Mouse (Mus musculus): Measurements from ENCODE around the gene Tarsl2.

The Tarsl2 gene

GRCm38 (mm10) chr7:65644643-65645351 lies at the start of gene Tarsl2:
Gene Tarsl2 (plus strand): TSS chr7:65644898.
- in situ Hi-C loops (cut with MseI, MboI): loop anchor here (25.0 kb wide), 1 partner anchor 332 kb away; no protein-coding TSS in a partner anchor

- in situ Hi-C loops (cut with MseI, MboI): no loop called here
Observed at GRCm38 (mm10) chr7:65606124-65606523, 38.6 kb upstream of the Tarsl2 start.

- in situ Hi-C loops (cut with MseI, MboI): no loop called here
Observed at GRCm38 (mm10) chr7:65607003-65607402, 37.7 kb upstream of the Tarsl2 start.

GRCm38 (mm10) chr7:65610171-65610570 lies 34.5 kb upstream of the Tarsl2 start:
- in situ Hi-C loops (cut with MseI, MboI): no loop called here

- in situ Hi-C loops (cut with MseI, MboI): no loop called here
Observed at GRCm38 (mm10) chr7:65610673-65611072, 34.0 kb upstream of the Tarsl2 start.

- in situ Hi-C loops (cut with MseI, MboI): no loop called here
Observed at GRCm38 (mm10) chr7:65611298-65611697, 33.4 kb upstream of the Tarsl2 start.

- in situ Hi-C loops (cut with MseI, MboI): no loop called here
Observed at GRCm38 (mm10) chr7:65613723-65614122, 31.0 kb upstream of the Tarsl2 start.

GRCm38 (mm10) chr7:65618751-65619150 lies 25.9 kb upstream of the Tarsl2 start:
- in situ Hi-C loops (cut with MseI, MboI): no loop called here

- in situ Hi-C loops (cut with MseI, MboI): no loop called here
Observed at GRCm38 (mm10) chr7:65620746-65621145, 24.0 kb upstream of the Tarsl2 start.

GRCm38 (mm10) chr7:65623330-65623729 lies 21.4 kb upstream of the Tarsl2 start:
- in situ Hi-C loops (cut with MseI, MboI): no loop called here

- in situ Hi-C loops (cut with MseI, MboI): loop anchor here (25.0 kb wide), 1 partner anchor 313 kb away; no protein-coding TSS in a partner anchor
Observed at GRCm38 (mm10) chr7:65625528-65625927, 19.2 kb upstream of the Tarsl2 start.

- in situ Hi-C loops (cut with MseI, MboI): loop anchor here (10.0 to 25.0 kb wide), 2 partner anchors 105 to 318 kb away; partner anchors contain the start of gene Tjp1 (in 1 of the 2)
Observed at GRCm38 (mm10) chr7:65629846-65630245, 14.9 kb upstream of the Tarsl2 start.

- in situ Hi-C loops (cut with MseI, MboI): loop anchor here (10.0 to 25.0 kb wide), 2 partner anchors 106 to 318 kb away; partner anchors contain the start of gene Tjp1 (in 1 of the 2)
Observed at GRCm38 (mm10) chr7:65630661-65631060, 14.0 kb upstream of the Tarsl2 start.

- in situ Hi-C loops (cut with MseI, MboI): loop anchor here (10.0 to 25.0 kb wide), 2 partner anchors 111 to 324 kb away; partner anchors contain the start of gene Tjp1 (in 1 of the 2)
Observed at GRCm38 (mm10) chr7:65635831-65636230, 8.9 kb upstream of the Tarsl2 start.

GRCm38 (mm10) chr7:65636356-65636880 lies 8.3 kb upstream of the Tarsl2 start:
- in situ Hi-C loops (cut with MseI, MboI): loop anchor here (10.0 to 25.0 kb wide), 2 partner anchors 112 to 324 kb away; partner anchors contain the start of gene Tjp1 (in 1 of the 2)

GRCm38 (mm10) chr7:65638170-65638770 lies 6.4 kb upstream of the Tarsl2 start:
- in situ Hi-C loops (cut with MseI, MboI): loop anchor here (10.0 to 25.0 kb wide), 2 partner anchors 113 to 326 kb away; partner anchors contain the start of gene Tjp1 (in 1 of the 2)

- in situ Hi-C loops (cut with MseI, MboI): loop anchor here (10.0 to 25.0 kb wide), 2 partner anchors 115 to 328 kb away; partner anchors contain the start of gene Tjp1 (in 1 of the 2)
Observed at GRCm38 (mm10) chr7:65639821-65640382, 4.8 kb upstream of the Tarsl2 start.

GRCm38 (mm10) chr7:65640672-65641071 lies 4.0 kb upstream of the Tarsl2 start:
- in situ Hi-C loops (cut with MseI, MboI): loop anchor here (25.0 kb wide), 1 partner anchor 328 kb away; no protein-coding TSS in a partner anchor

- in situ Hi-C loops (cut with MseI, MboI): loop anchor here (25.0 kb wide), 1 partner anchor 330 kb away; no protein-coding TSS in a partner anchor
Observed at GRCm38 (mm10) chr7:65642371-65643304, 2.1 kb upstream of the Tarsl2 start.

GRCm38 (mm10) chr7:65643861-65644421 lies 757 bp upstream of the Tarsl2 start:
- in situ Hi-C loops (cut with MseI, MboI): loop anchor here (25.0 kb wide), 1 partner anchor 332 kb away; no protein-coding TSS in a partner anchor

Data from mouse trophoblast stem cell (cell line).